Mouse (Mus musculus): Measurements from ENCODE around the gene Baz2a. TPM values are rescaled to one million over a fixed set of nuclear protein-coding genes. Genes with fewer than 3 reads are reported as not detected.
A peak's percentile ranks its signal among the peaks of the same experiment; 100 is the strongest.
"Not testable (repeated sequence)": the region's sequence is repeated elsewhere in the genome, so short reads cannot be mapped to it uniquely, and the experiment has no call there.

Baz2a gene
- total RNA-seq, 4 experiments from 2014 or later: 11.3 to 13.9 (median 12.6) TPM

GRCm38 (mm10) chr10:128081807-128082476, 9.4 kb upstream of the Baz2a start:
- DNase-seq (ENCODE audit: low spot score in 2 of 2): no peak

DNA sequence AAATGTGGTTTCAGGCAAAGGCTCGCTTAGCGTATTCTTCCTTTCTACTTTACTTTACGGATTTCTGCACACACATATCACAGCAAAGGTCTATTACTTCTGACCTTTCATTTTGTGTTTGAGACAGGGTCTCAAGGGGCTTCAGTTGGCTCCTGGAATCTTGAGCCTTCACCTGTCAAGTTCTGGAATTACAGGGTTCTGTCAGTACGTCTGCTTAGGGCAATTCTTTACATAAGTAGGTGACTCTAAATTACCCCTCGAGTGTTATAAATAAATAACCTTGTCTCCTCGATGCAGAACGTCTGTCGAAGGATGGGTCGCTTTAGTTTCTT, 8.9 kb upstream of the Baz2a start:
- DNase-seq (ENCODE audit: low spot score in 2 of 2): no peak

DNA sequence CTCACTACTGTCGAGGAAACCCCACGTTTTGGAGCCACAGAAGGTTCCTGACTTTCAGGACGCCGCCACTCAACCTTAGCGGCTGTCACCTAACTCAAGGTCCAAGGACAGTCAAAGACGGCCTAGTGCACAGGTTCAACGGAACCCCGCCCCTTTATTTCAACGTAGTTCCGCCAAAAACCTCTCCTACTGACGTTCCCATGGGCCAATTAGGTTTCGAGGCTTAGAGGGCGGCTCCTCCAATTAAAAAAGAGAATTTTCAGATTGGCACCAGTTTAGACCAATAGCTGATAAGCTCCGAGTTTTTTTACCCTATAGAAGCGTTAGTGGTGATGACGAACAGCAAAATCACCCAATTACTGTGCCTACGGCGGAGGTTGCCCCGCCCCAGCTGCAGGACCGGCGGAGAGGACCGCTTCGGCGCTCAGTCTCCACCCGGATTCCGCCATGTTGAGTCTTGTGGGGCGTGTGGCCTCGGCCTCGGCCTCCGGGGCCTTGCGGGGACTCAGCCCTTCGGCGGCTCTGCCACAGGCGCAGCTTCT, 8.4 kb upstream of the Baz2a start, which contains the start of gene Atp5b:
Gene Atp5b, plus strand, starts transcription at position 394 of the 542 bp plus-strand sequence.
- peak; percentile 95 to 97 for DNase-seq (ENCODE audit: low spot score in 2 of 2)

GRCm38 (mm10) chr10:128083688-128084087, 7.7 kb upstream of the Baz2a start:
- peak in 1 of 2 experiments; percentile 22 for DNase-seq (ENCODE audit: low spot score in 2 of 2)

GRCm38 (mm10) chr10:128084160-128084559, 7.2 kb upstream of the Baz2a start:
- no peak for DNase-seq (ENCODE audit: low spot score in 2 of 2)

GRCm38 (mm10) chr10:128086391-128086790, 5.0 kb upstream of the Baz2a start:
- no peak for DNase-seq (ENCODE audit: low spot score in 2 of 2)

DNA sequence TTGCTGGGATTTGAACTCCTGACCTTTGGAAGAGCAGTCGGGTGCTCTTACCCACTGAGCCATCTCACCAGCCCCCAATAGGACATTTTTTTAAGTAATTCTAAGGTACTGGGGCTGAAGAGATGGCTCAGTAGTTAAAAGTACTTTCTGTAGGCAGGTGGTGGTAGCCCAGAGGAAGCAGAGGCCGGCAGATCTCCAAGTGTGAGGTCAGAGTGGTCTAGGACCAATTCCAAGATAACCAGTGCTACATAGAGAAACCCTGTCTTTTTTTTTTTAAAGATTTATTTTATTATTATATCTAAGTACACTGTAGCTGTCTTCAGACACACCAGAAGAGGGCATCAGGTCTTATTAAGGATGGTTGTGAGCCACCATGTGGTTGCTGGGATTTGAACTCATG, 4.2 kb upstream of the Baz2a start:
- DNase-seq (ENCODE audit: low spot score in 2 of 2): not testable (repeated sequence)

GRCm38 (mm10) chr10:128088181-128088580, 3.2 kb upstream of the Baz2a start:
- no peak for DNase-seq (ENCODE audit: low spot score in 2 of 2)

GRCm38 (mm10) chr10:128089842-128090241, 1.5 kb upstream of the Baz2a start:
- no peak for DNase-seq (ENCODE audit: low spot score in 2 of 2)

- DNase-seq (ENCODE audit: low spot score in 2 of 2): peak; percentile 90 to 94
These were observed 470 bp upstream of the Baz2a start for GRCm38 (mm10) chr10:128090651-128091563.

GRCm38 (mm10) chr10:128092506-128093495, 1.4 kb downstream of the Baz2a start:
- peak; percentile 76 to 78 for DNase-seq (ENCODE audit: low spot score in 2 of 2)

DNA sequence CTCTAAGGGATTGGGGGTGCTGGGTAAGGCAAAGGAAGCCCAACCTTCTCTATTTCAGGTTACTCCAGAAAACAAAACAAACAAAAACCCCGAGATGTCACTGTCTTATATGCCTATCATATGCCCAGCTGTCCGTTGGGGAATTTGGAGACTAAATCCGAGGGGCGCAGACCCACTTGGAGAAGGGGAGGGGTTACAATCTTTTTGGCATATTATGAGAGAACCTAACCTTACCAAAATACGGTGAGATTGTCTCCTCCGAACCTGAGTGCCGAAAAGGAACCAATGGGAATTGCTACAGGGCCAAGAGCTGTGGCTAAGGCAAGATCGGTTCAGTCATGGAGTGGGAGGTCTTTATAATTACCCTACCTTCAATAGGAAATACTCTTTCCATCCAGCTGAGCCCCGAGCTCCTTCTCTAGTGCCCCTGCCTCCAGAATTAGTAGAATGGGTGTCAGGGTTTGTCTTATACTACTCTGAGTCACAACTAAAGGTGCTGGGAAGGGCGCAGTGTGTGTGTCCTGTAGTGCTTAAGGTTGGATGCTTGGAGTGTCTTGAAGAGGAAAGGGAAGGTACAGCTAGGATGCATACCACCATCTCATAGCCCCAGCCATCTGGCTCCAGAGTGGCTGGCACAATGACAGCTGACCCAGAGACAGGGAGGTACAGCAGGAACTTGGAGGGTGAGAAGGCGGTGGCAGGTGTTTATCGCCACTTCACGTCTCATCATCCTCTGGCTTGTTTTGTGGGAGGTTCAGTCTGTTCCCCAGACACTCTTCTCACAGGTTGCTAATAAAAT, 2.3 kb downstream of the Baz2a start:
- DNase-seq (ENCODE audit: low spot score in 2 of 2): peak in 1 of 2 experiments; percentile 25

DNA sequence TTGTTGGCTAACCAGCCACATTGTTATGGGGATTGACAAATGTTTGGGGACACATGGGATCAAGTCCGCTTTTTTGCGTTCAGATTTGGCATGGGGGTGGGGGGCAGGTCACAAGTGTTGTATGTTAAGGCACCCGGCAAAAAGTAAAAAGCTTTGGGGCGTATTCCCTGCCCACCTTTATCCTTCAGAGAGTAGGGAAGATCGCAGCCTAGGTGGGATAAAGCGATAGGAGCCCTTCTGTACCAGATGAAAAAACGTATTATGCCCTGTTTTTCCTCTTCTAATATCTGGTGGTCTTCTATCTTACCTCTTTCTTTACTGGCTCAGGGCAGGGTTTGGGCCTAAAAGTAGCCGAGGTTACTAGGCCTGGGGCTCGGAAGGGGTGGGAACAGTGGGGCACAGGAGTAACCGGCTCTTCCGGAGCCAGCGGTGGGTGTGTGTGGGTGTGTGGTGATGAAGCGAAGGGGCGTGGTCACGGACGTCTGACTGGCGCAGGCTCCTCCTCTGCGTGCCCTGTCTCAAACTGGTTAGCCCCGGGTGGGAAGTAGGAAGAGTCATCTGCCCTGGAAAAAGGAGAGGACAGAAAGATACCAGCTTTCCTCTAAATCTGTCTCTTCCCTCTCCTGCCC, 3.1 kb downstream of the Baz2a start:
- DNase-seq (ENCODE audit: low spot score in 2 of 2): peak; percentile 70 to 80

DNA sequence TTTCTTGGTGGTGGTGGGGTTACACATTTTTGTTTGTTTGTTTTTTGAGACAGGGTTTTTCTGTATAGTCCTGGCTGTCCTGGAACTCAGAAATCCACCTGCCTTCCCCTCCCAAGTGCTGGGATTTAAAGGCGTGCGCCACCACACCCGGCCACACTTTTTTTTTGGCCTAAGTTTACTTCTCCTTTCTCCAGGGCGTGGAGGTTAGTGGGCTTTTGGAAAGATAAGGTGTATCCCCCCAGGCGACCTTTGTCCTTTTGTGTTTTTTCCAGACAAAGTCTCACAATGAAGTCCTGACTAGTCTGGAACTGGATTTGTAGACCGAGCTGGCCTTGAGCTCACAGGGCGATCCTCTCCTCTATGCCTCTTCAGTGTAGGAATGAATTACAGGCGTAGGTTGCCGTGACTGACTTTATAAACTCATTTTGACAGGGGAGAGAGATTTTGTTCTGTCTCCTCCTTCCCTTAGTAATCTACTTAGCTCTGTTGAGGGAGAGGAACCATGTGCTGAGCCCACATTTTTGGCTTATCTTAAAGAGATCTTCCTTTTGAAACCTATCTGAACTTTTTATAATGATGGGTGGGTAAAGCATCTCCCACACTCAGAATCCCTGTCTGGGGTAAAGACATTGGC, 3.7 kb downstream of the Baz2a start:
- no peak for DNase-seq (ENCODE audit: low spot score in 2 of 2)

DNA sequence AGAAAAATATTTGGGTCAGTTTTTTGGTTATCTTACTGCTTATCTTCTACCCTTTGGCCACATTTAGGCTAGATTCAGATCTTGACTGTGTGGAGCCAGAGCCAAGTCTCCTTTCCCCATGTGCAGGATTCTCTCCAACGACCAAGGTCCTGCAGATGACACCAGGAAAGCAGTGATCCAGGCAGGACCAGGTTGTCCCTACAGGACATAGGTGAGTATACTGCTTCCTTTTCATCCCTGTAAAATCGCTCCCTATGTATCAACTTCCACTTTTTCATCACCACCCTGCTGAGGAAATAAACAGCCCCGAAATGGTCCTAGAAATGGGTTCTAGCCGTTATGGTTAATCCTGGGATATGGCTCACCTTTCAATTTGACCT, 4.9 kb downstream of the Baz2a start:
- DNase-seq (ENCODE audit: low spot score in 2 of 2): no peak

GRCm38 (mm10) chr10:128096693-128097586, 5.6 kb downstream of the Baz2a start:
- peak; percentile 44 to 61 for DNase-seq (ENCODE audit: low spot score in 2 of 2)

DNA sequence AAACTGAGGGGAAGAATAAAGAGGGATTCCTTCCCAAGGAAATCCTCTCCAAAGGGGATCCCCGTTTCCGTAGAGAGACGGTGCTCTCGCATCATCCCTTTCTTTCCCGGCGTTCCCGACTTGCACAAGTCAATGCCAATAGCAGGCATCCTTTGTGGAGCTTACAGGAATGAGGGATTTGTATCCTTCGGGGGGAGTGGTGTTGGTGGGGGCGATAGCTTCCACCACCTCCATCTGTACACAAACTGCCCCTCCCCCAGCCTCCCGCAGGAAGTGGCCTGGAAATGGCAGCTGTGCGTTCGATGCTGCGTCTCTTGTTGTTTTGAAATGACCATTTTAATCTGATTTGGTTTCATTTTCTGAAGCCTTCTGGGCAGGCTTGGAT, 6.2 kb downstream of the Baz2a start:
- peak in 1 of 2 experiments; percentile 22 for DNase-seq (ENCODE audit: low spot score in 2 of 2)

GRCm38 (mm10) chr10:128110103-128110761, 18.9 kb downstream of the Baz2a start:
- no peak for DNase-seq (ENCODE audit: low spot score in 2 of 2)

Data from gastrocnemius, adult 8-10 months (tissue).